Mouse (Mus musculus): ENCODE measurements around the gene Scd4.
"Not testable (repeated sequence)": the region's sequence is repeated elsewhere in the genome, so short reads cannot be mapped to it uniquely, and the experiment has no call there.

Scd4 gene

GRCm38 (mm10) chr19:44301176-44301575, 31.7 kb upstream of the Scd4 start:
- no peak for DNase-seq (ENCODE audit: low spot score)

- DNase-seq (ENCODE audit: low spot score) = no peak
Observed at GRCm38 (mm10) chr19:44301671-44302305, 31.1 kb upstream of the Scd4 start.

- no peak for DNase-seq (ENCODE audit: low spot score)
Observed at GRCm38 (mm10) chr19:44302901-44303300, 30.0 kb upstream of the Scd4 start.

- no peak for DNase-seq (ENCODE audit: low spot score)
Observed at GRCm38 (mm10) chr19:44303502-44303901, 29.4 kb upstream of the Scd4 start.

- no peak for DNase-seq (ENCODE audit: low spot score)
Observed at GRCm38 (mm10) chr19:44304419-44304818, 28.5 kb upstream of the Scd4 start.

GRCm38 (mm10) chr19:44304851-44305510, 27.9 kb upstream of the Scd4 start:
- no peak for DNase-seq (ENCODE audit: low spot score)

GRCm38 (mm10) chr19:44305701-44306100, 27.2 kb upstream of the Scd4 start:
- no peak for DNase-seq (ENCODE audit: low spot score)

- DNase-seq (ENCODE audit: low spot score) = no peak
Observed at GRCm38 (mm10) chr19:44306171-44306570, 26.7 kb upstream of the Scd4 start.

- no peak for DNase-seq (ENCODE audit: low spot score)
Observed at GRCm38 (mm10) chr19:44307101-44307914, 25.6 kb upstream of the Scd4 start.

GRCm38 (mm10) chr19:44307915-44308470, 24.9 kb upstream of the Scd4 start:
- no peak for DNase-seq (ENCODE audit: low spot score)

- no peak for DNase-seq (ENCODE audit: low spot score)
Observed at GRCm38 (mm10) chr19:44308611-44309246, 24.2 kb upstream of the Scd4 start.

- no peak for DNase-seq (ENCODE audit: low spot score)
Observed at GRCm38 (mm10) chr19:44309351-44310154, 23.3 kb upstream of the Scd4 start.

GRCm38 (mm10) chr19:44310155-44310575, 22.7 kb upstream of the Scd4 start:
- not testable (repeated sequence) for DNase-seq (ENCODE audit: low spot score)

GRCm38 (mm10) chr19:44310814-44311213, 22.1 kb upstream of the Scd4 start:
- no peak for DNase-seq (ENCODE audit: low spot score)

GRCm38 (mm10) chr19:44311306-44312006, 21.4 kb upstream of the Scd4 start:
- no peak for DNase-seq (ENCODE audit: low spot score)

- peak; percentile 28 for DNase-seq (ENCODE audit: low spot score)
Observed at GRCm38 (mm10) chr19:44312007-44312360, 20.9 kb upstream of the Scd4 start.

- no peak for DNase-seq (ENCODE audit: low spot score)
Observed at GRCm38 (mm10) chr19:44313066-44313465, 19.8 kb upstream of the Scd4 start.

GRCm38 (mm10) chr19:44314327-44314759, 18.5 kb upstream of the Scd4 start:
- peak; percentile 86 for DNase-seq (ENCODE audit: low spot score)

GRCm38 (mm10) chr19:44314871-44315414, 17.9 kb upstream of the Scd4 start:
- DNase-seq (ENCODE audit: low spot score) = peak; percentile 59

GRCm38 (mm10) chr19:44316752-44317315, 16.1 kb upstream of the Scd4 start:
- DNase-seq (ENCODE audit: low spot score) = no peak
